Mouse (Mus musculus) midbrain, embryonic 15.5 days (tissue): Measurements from ENCODE around the gene Wdr90. TPM values are rescaled to one million over a fixed set of nuclear protein-coding genes. Genes with fewer than 3 reads are reported as not detected.

Source experiments
- ATAC-seq: fragments of 200-750 bp; cut with Nextera tagmentation; replicated peaks from 2 replicates; pipeline ENCODE4 v1.8.0; 2017; ENCODE audit warnings: moderate TSS enrichment
- H3K27ac ChIP-seq: fragments of 300-500 bp; sonication (generic); 2 replicates; pipeline ENCODE4 v1.5.1; 2015; ENCODE audit warnings: mild to moderate bottlenecking, inconsistent platforms
- H3K27me3 ChIP-seq: fragments of 300-500 bp; sonication (generic); replicated peaks from 2 replicates; pipeline ENCODE4 v1.6.1; 2015; ENCODE audit warnings: inconsistent platforms
- H3K36me3 ChIP-seq: fragments of 300-500 bp; sonication (generic); replicated peaks from 2 replicates; pipeline ENCODE4 v1.6.1; 2015; ENCODE audit warnings: inconsistent platforms
- H3K4me1 ChIP-seq: fragments of 300-500 bp; sonication (generic); 2 replicates; pipeline ENCODE4 v1.6.1; 2015; ENCODE audit warnings: inconsistent platforms
- H3K4me2 ChIP-seq: fragments of 300-500 bp; sonication (generic); 2 replicates; pipeline ENCODE4 v1.6.1; 2015; ENCODE audit warnings: inconsistent platforms, mild to moderate bottlenecking, moderate library complexity
- H3K4me3 ChIP-seq: fragments of 300-500 bp; sonication (generic); 2 replicates; pipeline ENCODE4 v1.5.1; 2015; ENCODE audit warnings: mild to moderate bottlenecking, inconsistent platforms
- H3K9ac ChIP-seq: fragments of 300-500 bp; sonication (generic); 2 replicates; pipeline ENCODE4 v1.6.1; 2015; ENCODE audit warnings: mild to moderate bottlenecking, inconsistent platforms
- H3K9me3 ChIP-seq: fragments of 300-500 bp; sonication (generic); 2 replicates; pipeline ENCODE4 v1.6.1; 2016; ENCODE audit warnings: inconsistent platforms
- WGBS: fragments of 180-500 bp; shearing (Covaris S2); methylation state at CpG from one replicate; pipeline ENCODE4 v1.1.7; 2015; ENCODE audit warnings: mixed read lengths; 5-methylcytosine and 5-hydroxymethylcytosine counted together
- polyA plus RNA-seq: library from polyadenylated mRNA; unstranded; fragments of >200 nt; fragmentation: Nextera tagmentation; extraction: Ambion mirVana; gene quantifications from 2 replicates; pipeline ENCODE4 v1.2.1, GENCODE M21; 2015

Gene Wdr90
- 19.7 and 23.3 TPM in 2 replicates for polyA plus RNA-seq

- 3% methylated on average over 65 of the region's 65 CpGs for WGBS
- H3K27ac ChIP-seq, result peak within 1 kb of the TSS; percentile 83
- no peaks in the 10 kb centered on the region for H3K27me3 ChIP-seq
- peak within 1 kb of the TSS; percentile 78 for H3K4me2 ChIP-seq
- H3K9me3 ChIP-seq, result no peaks in the 10 kb centered on the region
- H3K9ac ChIP-seq, result peak within 1 kb of the TSS; percentile 75
- peak within 1 kb of the TSS; percentile 63 for H3K4me3 ChIP-seq
- ATAC-seq, result peak; percentile 95
- H3K4me1 ChIP-seq, result peaks cover 18% of the 10 kb centered on the region
- H3K36me3 ChIP-seq, result no peaks in the 10 kb centered on the region
These were observed at the start of gene Wdr90 for GRCm38 (mm10) chr17:25860832-25861703. Gene Wdr90 (minus strand): TSS chr17:25861501.

DNA sequence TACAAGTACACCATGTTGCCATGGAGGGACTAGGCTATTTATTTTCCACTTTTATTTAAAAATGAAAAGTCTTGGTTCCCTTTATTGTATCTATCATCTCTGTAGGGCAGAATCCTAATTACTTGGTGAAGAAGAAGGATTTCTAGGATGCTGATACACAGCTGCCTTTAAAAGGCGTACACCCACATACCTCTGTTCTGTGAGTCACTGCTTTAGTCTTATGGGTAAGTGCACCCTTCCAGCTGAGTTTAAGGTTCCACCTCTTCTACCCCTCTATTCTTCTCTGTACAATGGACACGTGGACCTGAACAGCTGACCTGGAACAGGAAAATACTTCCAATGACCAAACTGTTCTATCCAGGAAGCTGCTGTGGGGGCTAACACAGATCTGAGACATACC is 46.3 kb upstream of the Wdr90 start:
- WGBS, result 93% methylated on average over 2 of the region's 2 CpGs
- H3K9me3 ChIP-seq, result no peaks in the 10 kb centered on the region
- H3K4me3 ChIP-seq, result no peak overlapping the region
- H3K4me1 ChIP-seq, result no peaks in the 10 kb centered on the region
- no peak overlapping the region for H3K9ac ChIP-seq
- no peak overlapping the region for H3K4me2 ChIP-seq
- no peaks in the 10 kb centered on the region for H3K36me3 ChIP-seq
- no peak overlapping the region for H3K27ac ChIP-seq
- H3K27me3 ChIP-seq, result no peaks in the 10 kb centered on the region
- no peak for ATAC-seq

GRCm38 (mm10) chr17:25903061-25903460 is 41.8 kb upstream of the Wdr90 start:
- Histone ChIP-seq H3K36me3 (no peaks in the 10 kb centered on the region), H3K4me1 (no peaks in the 10 kb centered on the region), H3K27me3 (no peaks in the 10 kb centered on the region), H3K9me3 (no peaks in the 10 kb centered on the region), H3K9ac (no peak overlapping the region), H3K4me3 (no peak overlapping the region), H3K27ac (no peak overlapping the region), H3K4me2 (no peak overlapping the region)
- ATAC-seq, result no peak
- 88% methylated on average over 3 of the region's 3 CpGs for WGBS

DNA sequence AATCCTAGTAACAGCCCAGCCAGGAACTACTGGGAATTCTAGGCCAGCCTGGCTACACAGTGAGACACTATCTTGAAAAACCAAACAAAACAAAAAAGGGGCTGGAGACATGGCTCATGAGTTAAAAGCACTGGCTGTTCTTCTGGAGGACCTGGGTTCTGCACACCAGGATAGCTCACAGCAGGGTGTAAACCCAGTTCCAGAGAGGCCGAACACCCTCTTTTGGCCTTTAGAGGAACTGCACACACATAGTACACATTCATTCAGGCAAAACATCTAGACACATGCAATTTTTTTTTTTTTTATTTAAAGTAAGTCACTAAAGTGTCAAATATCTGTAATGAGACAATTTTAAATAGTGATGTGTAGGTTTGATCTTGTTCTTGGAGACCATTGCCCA is 38.9 kb upstream of the Wdr90 start:
- Histone ChIP-seq H3K4me1 (peaks cover 2% of the 10 kb centered on the region; the same call in 1 of the 2 replicates), H3K36me3 (no peaks in the 10 kb centered on the region), H3K4me3 (no peak overlapping the region), H3K27ac (no peak overlapping the region), H3K9me3 (no peaks in the 10 kb centered on the region), H3K9ac (no peak overlapping the region), H3K4me2 (no peak overlapping the region), H3K27me3 (no peaks in the 10 kb centered on the region)
- no peak for ATAC-seq
- 91% methylated on average over 1 of the region's 1 CpGs for WGBS

GRCm38 (mm10) chr17:25895891-25896290 is 34.6 kb upstream of the Wdr90 start:
- Histone ChIP-seq H3K27ac (no peak overlapping the region), H3K9ac (no peak overlapping the region), H3K4me3 (no peak overlapping the region), H3K36me3 (no peaks in the 10 kb centered on the region), H3K27me3 (no peaks in the 10 kb centered on the region), H3K9me3 (no peaks in the 10 kb centered on the region), H3K4me1 (peaks cover 9% of the 10 kb centered on the region), H3K4me2 (no peak overlapping the region)
- WGBS, result 58% methylated on average over 12 of the region's 12 CpGs
- no peak for ATAC-seq

DNA sequence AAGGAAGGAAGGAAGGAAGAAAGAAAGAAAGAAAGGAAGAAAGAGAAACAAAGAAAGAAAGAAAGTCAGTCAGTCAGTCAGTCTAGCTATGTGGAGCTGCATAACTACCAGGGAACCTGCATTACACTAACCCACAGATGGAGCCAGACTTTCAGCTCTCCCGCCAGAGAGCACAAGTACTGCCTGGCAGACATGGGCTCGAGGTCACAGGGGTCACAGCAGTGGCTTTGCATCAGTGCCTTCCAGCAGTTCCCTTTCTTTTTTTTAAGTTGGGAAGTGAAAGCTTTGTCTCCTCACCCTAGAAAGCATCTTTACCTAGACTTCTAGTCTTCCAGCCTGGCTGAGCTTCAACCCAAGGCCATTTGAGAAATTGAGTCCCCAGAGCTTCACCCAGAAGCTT is 34.1 kb upstream of the Wdr90 start:
- no peak overlapping the region for H3K4me2 ChIP-seq
- no peak overlapping the region for H3K4me3 ChIP-seq
- peaks cover 9% of the 10 kb centered on the region for H3K4me1 ChIP-seq
- no peak for ATAC-seq
- no peak overlapping the region for H3K9ac ChIP-seq
- H3K9me3 ChIP-seq, result no peaks in the 10 kb centered on the region
- H3K27ac ChIP-seq, result no peak overlapping the region
- 0 out of 2 replicates have a peak, but pooled peaks cover under 1% of the 10 kb centered on the region for H3K36me3 ChIP-seq
- no peaks in the 10 kb centered on the region for H3K27me3 ChIP-seq
- 25% methylated on average over 2 of the region's 2 CpGs for WGBS

- H3K27ac ChIP-seq, result peak overlapping the region; percentile 70
- WGBS, result 34% methylated on average over 2 of the region's 2 CpGs
- no peaks in the 10 kb centered on the region for H3K27me3 ChIP-seq
- H3K4me3 ChIP-seq, result no peak overlapping the region; the same call in 1 of the 2 replicates
- H3K9me3 ChIP-seq, result no peaks in the 10 kb centered on the region
- no peak overlapping the region for H3K9ac ChIP-seq
- H3K4me1 ChIP-seq, result peaks cover 9% of the 10 kb centered on the region
- H3K4me2 ChIP-seq, result no peak overlapping the region
- peak; percentile 80 for ATAC-seq
- H3K36me3 ChIP-seq, result peaks cover 8% of the 10 kb centered on the region; the same call in 1 of the 2 replicates
These were observed 32.8 kb upstream of the Wdr90 start for GRCm38 (mm10) chr17:25893975-25894617.

- Histone ChIP-seq H3K9ac (no peak overlapping the region), H3K4me3 (no peak overlapping the region), H3K9me3 (no peaks in the 10 kb centered on the region), H3K36me3 (peaks cover 15% of the 10 kb centered on the region), H3K27ac (no peak overlapping the region), H3K4me2 (no peak overlapping the region), H3K27me3 (no peaks in the 10 kb centered on the region), H3K4me1 (peaks cover 6% of the 10 kb centered on the region; the same call in 1 of the 2 replicates)
- no peak for ATAC-seq
- WGBS, result 88% methylated on average over 3 of the region's 3 CpGs
These were observed 27.5 kb upstream of the Wdr90 start for GRCm38 (mm10) chr17:25888837-25889236.

- no peak overlapping the region for H3K4me3 ChIP-seq
- H3K27me3 ChIP-seq, result no peaks in the 10 kb centered on the region
- H3K27ac ChIP-seq, result no peak overlapping the region
- no peak overlapping the region for H3K9ac ChIP-seq
- ATAC-seq, result no peak
- 89% methylated on average over 10 of the region's 10 CpGs for WGBS
- 0 out of 2 replicates have a peak, but pooled peaks cover 11% of the 10 kb centered on the region for H3K4me1 ChIP-seq
- H3K9me3 ChIP-seq, result no peaks in the 10 kb centered on the region
- peaks cover 21% of the 10 kb centered on the region for H3K36me3 ChIP-seq
- H3K4me2 ChIP-seq, result no peak overlapping the region
These were observed 26.2 kb upstream of the Wdr90 start for GRCm38 (mm10) chr17:25887467-25887866.

DNA sequence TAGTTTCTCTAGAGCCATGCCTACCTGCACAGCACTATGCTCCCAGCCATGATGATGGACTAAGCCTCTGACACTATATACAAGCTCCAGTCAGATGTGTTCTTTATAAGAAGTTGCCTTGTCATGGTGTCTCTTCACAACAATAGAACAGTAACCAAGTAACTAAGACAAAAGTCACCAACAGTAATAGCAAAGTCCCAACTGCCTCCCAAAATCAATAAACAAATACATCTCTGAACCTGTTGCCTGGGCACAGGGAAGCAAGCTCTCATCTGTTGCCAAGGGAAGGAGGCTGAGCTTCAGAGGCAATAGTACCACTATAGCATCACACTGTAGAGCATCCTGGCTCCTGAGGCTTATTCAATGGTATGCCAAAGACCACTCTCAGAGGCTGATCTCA is 25.5 kb upstream of the Wdr90 start:
- Histone ChIP-seq H3K4me2 (no peak overlapping the region), H3K9ac (no peak overlapping the region), H3K4me1 (0 out of 2 replicates have a peak, but pooled peaks cover 14% of the 10 kb centered on the region), H3K27me3 (no peaks in the 10 kb centered on the region), H3K4me3 (no peak overlapping the region), H3K27ac (no peak overlapping the region), H3K9me3 (no peaks in the 10 kb centered on the region), H3K36me3 (peaks cover 21% of the 10 kb centered on the region)
- ATAC-seq, result no peak

GRCm38 (mm10) chr17:25885636-25886035 is 24.3 kb upstream of the Wdr90 start:
- H3K27ac ChIP-seq, result peak overlapping the region; percentile 20; the same call in 1 of the 2 replicates
- H3K4me3 ChIP-seq, result no peak overlapping the region
- 49% methylated on average over 4 of the region's 4 CpGs for WGBS
- H3K4me1 ChIP-seq, result peaks cover 26% of the 10 kb centered on the region
- H3K9ac ChIP-seq, result no peak overlapping the region
- H3K36me3 ChIP-seq, result peaks cover 21% of the 10 kb centered on the region
- H3K9me3 ChIP-seq, result no peaks in the 10 kb centered on the region
- H3K27me3 ChIP-seq, result no peaks in the 10 kb centered on the region
- no peak overlapping the region for H3K4me2 ChIP-seq
- no peak; the same call in 1 of the 2 replicates for ATAC-seq

GRCm38 (mm10) chr17:25883824-25884223 is 22.5 kb upstream of the Wdr90 start:
- no peak overlapping the region for H3K4me2 ChIP-seq
- WGBS, result 92% methylated on average over 3 of the region's 3 CpGs
- H3K4me1 ChIP-seq, result peaks cover 30% of the 10 kb centered on the region
- ATAC-seq, result no peak
- no peaks in the 10 kb centered on the region for H3K9me3 ChIP-seq
- H3K9ac ChIP-seq, result no peak overlapping the region
- no peaks in the 10 kb centered on the region for H3K27me3 ChIP-seq
- no peak overlapping the region for H3K4me3 ChIP-seq
- peaks cover 17% of the 10 kb centered on the region; the same call in 1 of the 2 replicates for H3K36me3 ChIP-seq
- no peak overlapping the region for H3K27ac ChIP-seq
